Mouse (Mus musculus) erythroblast, embryonic 14.5 days (primary cell): ENCODE results near the gene Rbfox1.

Experiments used
- GATA1 ChIP-seq: IDR thresholded peaks from 2 replicates; pipeline ENCODE4 v1.6.1; 2012; ENCODE audit warnings: low read length, inconsistent platforms, mixed read lengths
- TAL1 ChIP-seq: IDR thresholded peaks from 3 replicates; pipeline ENCODE4 v1.6.1; 2012; ENCODE audit warnings: low read length, inconsistent platforms, mixed read lengths

DNA sequence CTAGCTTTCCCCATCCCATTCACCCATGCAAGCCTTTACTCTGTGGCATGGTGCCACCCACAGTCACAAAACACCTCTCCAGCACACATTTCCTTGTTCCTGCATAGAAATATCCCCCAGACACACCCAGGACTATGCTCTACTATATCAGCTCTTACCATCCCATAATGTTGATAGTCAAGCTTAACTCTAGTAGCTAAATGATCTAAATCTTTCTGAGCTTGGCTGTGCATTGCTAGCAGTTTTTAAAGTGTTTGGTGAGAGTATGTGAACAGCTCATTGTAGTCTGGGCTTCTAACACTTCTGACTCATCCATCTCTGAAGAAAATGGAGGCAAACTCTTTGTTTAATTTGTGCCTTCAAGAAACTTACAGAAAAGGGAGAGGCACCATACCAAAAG, 297.2 kb downstream of the Rbfox1 start:
- TF ChIP-seq TAL1 (no peak), GATA1 (no peak)
